Mouse (Mus musculus) c-Kit-positive CD71-positive TER-119-negative erythroid progenitor cells, embryonic 14.5 days (primary cell): Measurements from ENCODE around the gene Fat3.

Experiments used
- DNase-seq: peaks from one replicate; pipeline ENCODE4 v3.0.0-alpha.2; 2013; ENCODE audit warnings: low read depth

Fat3 gene

DNA sequence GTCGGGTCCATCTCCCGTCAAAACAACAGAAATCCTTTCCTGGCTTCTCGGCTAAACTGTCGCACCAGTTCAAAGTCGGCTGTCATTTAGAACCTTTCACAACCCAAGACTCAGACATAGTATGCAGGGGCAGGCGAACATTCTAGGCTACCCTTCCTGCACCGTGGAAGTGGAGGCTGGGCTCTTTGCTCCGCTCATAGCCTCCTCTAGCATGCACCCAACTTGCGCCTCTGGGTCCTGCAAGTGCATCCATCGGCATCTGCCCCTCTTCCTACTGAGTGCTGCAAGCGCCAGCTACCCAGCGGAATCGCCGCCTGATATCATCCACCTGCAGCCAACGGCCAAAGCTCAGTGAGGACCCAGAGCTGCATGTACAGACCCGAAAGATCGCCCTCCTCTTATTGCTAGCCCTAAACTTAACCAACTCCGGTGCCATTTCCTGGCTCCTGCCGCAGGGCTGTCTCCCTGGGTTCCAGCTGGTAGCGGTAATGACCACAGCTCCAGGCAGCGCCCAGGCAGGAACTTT lies at the start of gene Fat3:
Gene Fat3 (minus strand): TSS at position 100 of the 526 bp plus-strand sequence.
- DNase-seq = no peak

- no peak for DNase-seq
These were observed 31.8 kb upstream of the Fat3 start for GRCm38 (mm10) chr9:16532884-16533283.

- no peak for DNase-seq
These were observed 16.5 kb upstream of the Fat3 start for GRCm38 (mm10) chr9:16517543-16517942.

DNA sequence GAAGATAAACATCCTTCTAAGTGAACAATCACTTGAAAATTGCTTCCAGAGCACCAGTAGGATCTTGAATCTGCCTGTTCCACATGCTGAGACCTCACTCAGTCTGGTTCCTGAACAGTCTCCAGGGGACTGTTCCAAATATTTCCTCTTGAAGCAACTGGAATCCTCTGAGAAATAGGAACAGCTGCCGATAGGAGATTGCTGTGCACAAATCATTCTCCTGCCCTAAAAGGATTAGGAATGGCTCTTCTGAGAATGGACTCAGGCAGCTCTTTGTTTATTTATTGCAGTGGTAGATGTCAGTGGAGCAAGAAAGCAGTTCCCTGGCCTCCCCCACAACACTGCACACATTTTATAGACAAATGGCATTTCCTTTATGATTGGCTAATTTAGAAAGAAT lies 10.9 kb upstream of the Fat3 start:
- no peak for DNase-seq

- no peak for DNase-seq
These were observed 2.7 kb upstream of the Fat3 start for GRCm38 (mm10) chr9:16503776-16504175.

- DNase-seq = no peak
These were observed 1.7 kb upstream of the Fat3 start for GRCm38 (mm10) chr9:16502673-16503343.

GRCm38 (mm10) chr9:16501990-16502672 lies 1.0 kb upstream of the Fat3 start:
- no peak for DNase-seq

- DNase-seq = no peak
These were observed 501 bp downstream of the Fat3 start for GRCm38 (mm10) chr9:16500382-16501185.

DNA sequence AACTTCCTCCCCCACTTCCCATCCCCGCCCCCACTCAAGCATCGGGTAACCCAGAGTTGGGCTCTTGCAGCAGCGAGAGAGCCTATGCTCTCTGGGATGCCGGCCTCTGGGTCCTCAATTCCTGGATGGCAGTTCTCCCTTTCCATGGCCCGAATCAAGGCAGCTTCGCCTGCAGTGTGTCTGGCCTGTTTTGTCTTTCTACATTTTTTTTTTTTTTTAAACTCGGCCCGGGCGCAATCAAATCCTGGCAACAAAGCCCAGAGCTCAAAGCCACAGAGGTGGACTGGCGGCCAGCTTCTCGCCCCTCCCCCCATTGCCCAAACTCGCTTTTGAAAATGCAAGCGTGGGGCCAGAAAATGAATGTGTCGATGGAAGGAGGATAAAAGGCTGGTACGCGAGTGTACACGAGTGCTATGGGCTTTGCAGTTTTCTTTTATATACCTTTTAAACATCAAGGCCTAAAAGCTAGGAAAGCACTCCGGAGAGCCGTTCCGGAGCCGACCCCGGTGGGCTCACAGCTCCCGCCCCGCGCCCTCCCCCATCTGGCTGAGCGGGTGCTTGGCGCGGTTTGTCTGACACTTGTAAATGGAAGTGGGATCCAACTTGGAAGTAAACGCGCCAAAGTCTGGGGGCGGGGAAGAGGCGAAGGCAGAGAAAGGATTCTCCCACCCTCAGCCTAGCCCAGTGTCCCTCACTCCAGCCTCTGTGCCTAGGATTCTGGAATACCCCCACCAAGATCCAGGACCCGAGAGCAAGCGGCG lies 1.3 kb downstream of the Fat3 start:
- no peak for DNase-seq

DNA sequence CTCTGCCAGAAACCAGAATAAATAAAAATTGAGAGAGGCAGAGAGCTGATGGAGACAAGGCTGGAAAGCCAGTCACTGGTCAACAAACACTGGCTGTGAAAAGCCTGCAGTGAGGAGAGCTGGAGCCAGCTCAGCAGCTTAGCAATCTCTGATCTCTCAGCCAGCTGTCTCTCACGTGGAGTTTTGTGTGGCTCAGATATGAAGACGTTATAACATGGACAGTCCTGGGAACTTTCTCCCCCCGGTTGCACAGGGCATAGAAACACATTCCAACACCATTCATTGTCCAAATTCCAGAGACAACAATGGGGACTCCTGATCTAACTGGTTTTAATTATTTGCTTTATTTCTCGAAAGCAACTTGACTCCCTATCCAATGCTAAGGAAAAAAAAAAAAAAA lies 2.2 kb downstream of the Fat3 start:
- DNase-seq = no peak

GRCm38 (mm10) chr9:16497361-16497760 lies 3.7 kb downstream of the Fat3 start:
- DNase-seq = no peak

- DNase-seq = no peak
These were observed 4.8 kb downstream of the Fat3 start for GRCm38 (mm10) chr9:16496331-16496730.

DNA sequence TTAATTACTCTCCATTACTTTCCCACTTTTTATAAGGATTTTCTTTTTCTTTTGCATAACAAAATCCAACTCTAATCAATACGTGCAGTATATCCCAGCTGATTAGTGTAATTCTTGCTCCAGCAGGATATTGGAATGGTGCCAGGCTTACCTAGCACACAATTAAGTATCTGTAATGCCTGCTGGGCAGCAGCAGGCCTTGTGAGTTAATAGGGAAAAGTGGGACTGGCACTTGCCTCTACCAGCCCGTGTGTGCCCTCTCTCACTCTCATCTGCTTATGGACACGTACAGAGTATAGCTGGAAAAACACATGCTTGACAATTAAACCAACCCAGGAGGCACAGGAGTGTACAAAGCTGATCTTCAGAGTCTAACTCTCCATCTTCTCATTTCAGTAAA lies 11.4 kb downstream of the Fat3 start:
- no peak for DNase-seq

DNA sequence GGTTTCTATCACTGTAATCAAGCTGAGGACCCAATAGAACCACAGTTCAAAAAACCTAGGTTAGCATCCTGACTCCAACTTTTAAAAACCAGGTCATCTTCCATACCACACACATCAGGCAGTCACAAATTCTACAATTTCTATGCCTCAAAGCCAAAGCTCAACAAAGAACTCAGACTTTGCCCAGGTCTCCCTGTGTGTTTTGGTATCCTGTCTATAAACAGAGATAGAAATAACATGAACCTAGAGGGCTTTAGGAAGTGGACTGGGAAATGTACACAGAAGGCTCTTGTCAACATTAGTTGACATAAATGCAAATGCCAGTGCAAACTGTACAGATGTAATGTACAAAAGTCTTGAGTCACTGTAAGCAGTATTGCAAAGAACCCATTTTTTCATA lies 13.5 kb downstream of the Fat3 start:
- DNase-seq = no peak

GRCm38 (mm10) chr9:16486229-16486628 lies 14.9 kb downstream of the Fat3 start:
- DNase-seq = no peak

DNA sequence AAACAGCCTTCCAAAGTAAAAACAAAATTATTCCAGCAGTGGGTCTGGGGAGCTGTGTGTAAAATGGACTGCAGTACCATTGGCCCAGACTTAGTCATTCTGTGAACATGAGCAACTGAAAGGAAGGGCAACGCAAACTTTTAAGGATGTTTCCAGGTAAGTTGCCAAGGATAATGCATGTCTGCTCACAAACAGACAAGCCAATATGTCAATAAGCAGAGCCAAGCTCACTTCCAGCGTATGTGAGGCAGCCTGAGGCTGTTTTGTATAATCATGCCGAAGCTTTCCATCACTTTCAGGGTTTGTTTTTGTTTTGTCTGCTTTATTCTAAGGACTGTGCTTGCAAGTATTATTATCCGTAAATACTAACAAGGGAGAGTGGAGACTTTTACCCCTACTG lies 15.9 kb downstream of the Fat3 start:
- no peak for DNase-seq

DNA sequence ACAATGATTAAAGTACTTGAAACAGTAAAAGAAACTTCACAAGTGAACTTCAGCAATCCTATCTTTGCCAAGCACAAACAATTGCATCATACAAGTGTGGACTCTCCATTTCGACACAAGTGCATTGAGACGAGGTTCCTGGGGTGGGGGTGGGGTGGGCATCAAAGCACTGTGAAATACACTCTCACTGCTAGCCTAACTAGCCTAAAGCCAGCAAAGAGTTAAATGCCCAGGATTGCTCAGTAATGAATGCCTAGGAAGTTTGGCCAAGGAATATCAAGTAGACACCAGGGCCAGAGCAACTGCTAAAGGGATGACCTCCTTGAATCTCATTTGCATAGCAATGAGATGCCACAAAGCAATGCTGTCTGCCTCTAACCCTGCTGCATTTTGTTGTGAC lies 16.3 kb downstream of the Fat3 start:
- no peak for DNase-seq

GRCm38 (mm10) chr9:16461491-16461890 lies 39.6 kb downstream of the Fat3 start:
- DNase-seq = no peak

DNA sequence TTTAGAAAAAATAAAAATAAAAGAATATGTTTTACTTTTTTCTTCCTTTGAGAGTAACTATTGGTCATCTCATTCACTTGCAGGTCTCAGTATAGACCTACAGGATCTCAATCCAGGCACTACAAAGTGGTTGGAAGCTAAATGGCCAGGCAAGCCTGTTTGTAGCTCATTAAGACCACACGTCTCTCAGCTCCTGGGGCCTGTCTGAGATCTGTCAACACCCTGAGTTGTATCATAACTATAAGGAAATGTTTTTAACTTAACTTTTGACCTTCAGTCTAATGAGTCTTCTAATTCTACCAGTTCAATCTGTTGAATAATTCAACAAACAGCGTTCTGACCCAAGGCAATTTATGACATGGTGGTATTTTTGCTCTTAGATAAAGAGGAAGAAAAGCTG lies 40.5 kb downstream of the Fat3 start:
- no peak for DNase-seq

GRCm38 (mm10) chr9:16441930-16442329 lies 59.2 kb downstream of the Fat3 start:
- no peak for DNase-seq

DNA sequence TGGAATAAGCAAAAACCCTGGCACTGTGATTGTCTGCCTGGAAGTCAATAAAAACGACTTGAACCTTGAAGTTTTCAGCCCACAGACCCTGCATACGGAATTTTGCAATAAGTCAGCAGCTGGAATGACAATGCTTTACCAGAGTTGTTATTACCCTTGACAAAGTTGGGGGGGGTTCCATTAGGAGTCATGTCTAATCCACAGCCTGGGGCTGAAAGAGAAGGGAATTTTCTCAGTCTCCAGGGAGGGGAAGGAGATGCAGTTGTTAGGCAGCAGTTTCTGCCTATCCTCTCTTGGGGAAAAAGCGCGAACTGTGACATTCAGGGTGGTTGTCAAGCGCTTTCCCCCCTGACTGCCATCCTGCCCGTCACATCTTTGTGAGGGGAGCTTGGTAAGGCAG lies 60.4 kb downstream of the Fat3 start:
- no peak for DNase-seq

DNA sequence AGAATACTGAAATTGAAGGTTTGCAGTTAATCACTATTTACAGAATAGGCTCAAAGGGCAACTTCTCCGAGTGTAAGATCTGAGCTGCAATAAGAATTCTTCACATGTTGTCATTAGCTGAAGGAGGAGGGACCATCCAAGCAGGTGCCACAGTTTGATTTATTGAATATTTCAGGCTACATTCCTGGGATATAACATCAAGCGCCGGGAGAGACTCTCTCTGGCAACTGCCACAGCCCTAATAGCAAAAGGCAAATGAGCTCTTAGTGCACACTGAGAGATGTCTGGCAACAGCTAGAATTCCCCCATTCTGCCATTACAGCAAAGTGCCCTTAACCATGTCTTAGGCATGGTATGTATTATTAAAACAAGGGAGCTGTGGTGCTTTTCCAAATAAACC lies 61.1 kb downstream of the Fat3 start:
- no peak for DNase-seq
